Mouse (Mus musculus): ENCODE results near the gene Pecam1. TPM values are rescaled to one million over a fixed set of nuclear protein-coding genes. Genes with fewer than 3 reads are reported as not detected.
"Not testable (repeated sequence)": the region's sequence is repeated elsewhere in the genome, so short reads cannot be mapped to it uniquely, and the experiment has no call there.

Gene Pecam1
- total and polyA plus RNA-seq, 3 experiments = 18.4 to 22.3 (median 19.2) TPM

- H3K27me3 ChIP-seq (replicated peaks); H3K4me2 ChIP-seq (ENCODE audit: insufficient read depth, low read depth, poor library complexity, severe bottlenecking); H3K9me3 ChIP-seq (replicated peaks; ENCODE audit: low read length); H3K9ac ChIP-seq (ENCODE audit: insufficient read depth, low read depth); DNase-seq (ENCODE audit: extremely low read depth); H3K4me3 ChIP-seq (replicated peaks in 1 of 3; ENCODE audit: low read depth in 2 of 3, low read length in 2 of 3, poor library complexity in 1 of 3); H3K27ac ChIP-seq (ENCODE audit: insufficient read depth, low read depth); dilution Hi-C loops (cut with MboI; ENCODE audit: extremely low pct_ligation_motif_present, extremely low pct_unique_long_range_greater_than_20kb, low sequenced_read_pairs); H3K79me2 ChIP-seq (replicated peaks; ENCODE audit: control insufficient read depth, extremely low read depth, insufficient read depth, poor library complexity, severe bottlenecking); in situ Hi-C loops (cut with MboI; ENCODE audit: low pct_ligation_motif_present, low pct_unique_long_range_greater_than_20kb, low sequenced_read_pairs): not testable (repeated sequence)
- Histone ChIP-seq H3K36me3 (replicated peaks in 1 of 2; ENCODE audit: control insufficient read depth in 1 of 2, insufficient read depth in 1 of 2, low read length in 1 of 2) (peaks cover 0 to 12% of the 10 kb centered on the region in 2 experiments), H3K4me1 (ENCODE audit: control insufficient read depth in 1 of 2, insufficient read depth in 2 of 2) (peaks cover 13 to 43% of the 10 kb centered on the region in 2 experiments)
These were observed 25.6 kb downstream of the Pecam1 start for GRCm38 (mm10) chr11:106724916-106725235.

DNA sequence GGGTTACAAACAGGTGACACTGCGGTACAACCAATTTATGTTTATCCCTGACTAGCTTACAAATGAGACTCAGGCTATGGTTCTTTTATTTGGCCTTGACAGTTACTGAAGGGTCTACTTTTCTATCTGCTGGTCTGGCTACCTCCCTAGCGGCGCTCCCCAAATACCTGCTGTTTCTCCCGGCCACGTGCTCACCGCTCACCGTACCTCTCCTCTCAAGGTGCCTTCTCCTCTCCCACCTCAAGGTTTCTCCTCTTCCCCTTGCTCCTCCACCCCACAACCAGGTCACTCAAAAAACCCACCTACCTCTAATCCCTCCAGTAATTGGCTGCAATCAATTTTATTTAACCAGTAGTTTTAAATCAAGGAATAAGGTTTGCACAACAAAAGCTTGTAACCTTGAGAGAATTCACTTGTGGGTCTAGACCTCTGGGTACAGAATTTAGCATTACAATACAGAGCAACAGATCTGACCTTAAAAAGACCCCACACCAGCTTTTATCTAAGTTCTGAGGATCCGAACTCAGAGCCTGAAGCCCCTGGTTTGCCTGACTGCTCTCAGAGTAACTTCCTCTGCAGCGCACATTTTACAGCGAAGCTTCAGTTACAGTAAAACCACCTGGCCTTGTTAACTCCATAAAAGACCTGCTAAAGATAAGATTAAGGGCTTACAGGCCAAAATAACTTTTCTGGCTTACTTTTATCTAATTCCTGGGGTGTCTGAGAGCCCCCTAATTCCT, 26.1 kb downstream of the Pecam1 start:
- dilution Hi-C loops (cut with MboI; ENCODE audit: extremely low pct_ligation_motif_present, extremely low pct_unique_long_range_greater_than_20kb, low sequenced_read_pairs) = no loop called here
- H3K9ac ChIP-seq (ENCODE audit: insufficient read depth, low read depth) = no peak overlapping the region

GRCm38 (mm10) chr11:106723611-106724125, 26.8 kb downstream of the Pecam1 start:
- Histone ChIP-seq H3K36me3 (replicated peaks in 1 of 2; ENCODE audit: control insufficient read depth in 1 of 2, insufficient read depth in 1 of 2, low read length in 1 of 2) (peaks cover 0 to 13% of the 10 kb centered on the region in 2 experiments), H3K27me3 (replicated peaks) (no peaks in the 10 kb centered on the region), H3K9me3 (replicated peaks; ENCODE audit: low read length) (no peaks in the 10 kb centered on the region), H3K4me2 (ENCODE audit: insufficient read depth, low read depth, poor library complexity, severe bottlenecking) (no peak overlapping the region), H3K4me1 (ENCODE audit: control insufficient read depth in 1 of 2, insufficient read depth in 2 of 2) (peaks cover 13 to 41% of the 10 kb centered on the region in 2 experiments), H3K9ac (ENCODE audit: insufficient read depth, low read depth) (no peak overlapping the region), H3K27ac (ENCODE audit: insufficient read depth, low read depth) (no peak overlapping the region), H3K79me2 (replicated peaks; ENCODE audit: control insufficient read depth, extremely low read depth, insufficient read depth, poor library complexity, severe bottlenecking) (no peaks in the 10 kb centered on the region), H3K4me3 (replicated peaks in 1 of 3; ENCODE audit: low read depth in 2 of 3, low read length in 2 of 3, poor library complexity in 1 of 3) (no peak overlapping the region)
- TF ChIP-seq ELF1 (IDR thresholded peaks at IDR 0.05; ENCODE audit: low read depth, low read length) (no peak), JUN (IDR thresholded peaks at IDR 0.05; ENCODE audit: insufficient read depth, low read depth, low read length) (no peak), JUND (conservative IDR thresholded peaks at IDR 0.05; ENCODE audit: low read depth, low read length) (no peak), IRF4 (IDR thresholded peaks at IDR 0.05; ENCODE audit: low read depth, low read length) (no peak), MEF2A (IDR thresholded peaks at IDR 0.05; ENCODE audit: borderline replicate concordance, low read depth, low read length) (no peak), CHD1 (IDR thresholded peaks at IDR 0.05; ENCODE audit: low read depth, low read length) (no peak), E2F4 (IDR thresholded peaks at IDR 0.05; ENCODE audit: insufficient replicate concordance, low read depth, low read length) (no peak), BHLHE40 (IDR thresholded peaks at IDR 0.05; ENCODE audit: low read depth, low read length) (no peak), CTCF (conservative IDR thresholded peaks at IDR 0.05 in 1 of 2, IDR thresholded peaks at IDR 0.05 in 1 of 2; ENCODE audit: low read depth in 2 of 2, low read length in 2 of 2) (no peak)
- DNase-seq (ENCODE audit: extremely low read depth) = no peak
- in situ Hi-C loops (cut with MboI; ENCODE audit: low pct_ligation_motif_present, low pct_unique_long_range_greater_than_20kb, low sequenced_read_pairs) (no loop called here), dilution Hi-C loops (cut with MboI; ENCODE audit: extremely low pct_ligation_motif_present, extremely low pct_unique_long_range_greater_than_20kb, low sequenced_read_pairs) (no loop called here)

More for the DNA sequence above, 26.1 kb downstream of the Pecam1 start:
- Histone ChIP-seq H3K27me3 (replicated peaks) (no peaks in the 10 kb centered on the region), H3K36me3 (replicated peaks in 1 of 2; ENCODE audit: control insufficient read depth in 1 of 2, insufficient read depth in 1 of 2, low read length in 1 of 2) (peaks cover 0 to 13% of the 10 kb centered on the region in 2 experiments), H3K4me3 (replicated peaks in 1 of 3; ENCODE audit: low read depth in 2 of 3, low read length in 2 of 3, poor library complexity in 1 of 3) (no peak overlapping the region), H3K9me3 (replicated peaks; ENCODE audit: low read length) (no peaks in the 10 kb centered on the region), H3K4me2 (ENCODE audit: insufficient read depth, low read depth, poor library complexity, severe bottlenecking) (no peak overlapping the region), H3K79me2 (replicated peaks; ENCODE audit: control insufficient read depth, extremely low read depth, insufficient read depth, poor library complexity, severe bottlenecking) (no peaks in the 10 kb centered on the region), H3K4me1 (ENCODE audit: control insufficient read depth in 1 of 2, insufficient read depth in 2 of 2) (peaks cover 13 to 44% of the 10 kb centered on the region in 2 experiments), H3K27ac (ENCODE audit: insufficient read depth, low read depth) (no peak overlapping the region)
- TF ChIP-seq ZMIZ1 (IDR thresholded peaks at IDR 0.05; ENCODE audit: low read depth, low read length) = no peak
- no peak for TF ChIP-seq KAT2A (IDR thresholded peaks at IDR 0.05; ENCODE audit: insufficient replicate concordance, low read length)
- TF ChIP-seq TBP (conservative IDR thresholded peaks at IDR 0.05; ENCODE audit: low read depth, low read length) = no peak
- TF ChIP-seq ZNF384 (IDR thresholded peaks at IDR 0.05; ENCODE audit: low read depth, low read length) = no peak
- TF ChIP-seq ZKSCAN1 (IDR thresholded peaks at IDR 0.05; ENCODE audit: borderline replicate concordance, low read depth, low read length) = no peak
- no peak for DNase-seq (ENCODE audit: extremely low read depth)
- in situ Hi-C loops (cut with MboI; ENCODE audit: low pct_ligation_motif_present, low pct_unique_long_range_greater_than_20kb, low sequenced_read_pairs) = no loop called here

All from CH12.LX (cell line).